Mouse (Mus musculus): ENCODE measurements around the gene Rnf217. TPM values are rescaled to one million over a fixed set of nuclear protein-coding genes. Genes with fewer than 3 reads are reported as not detected.
A peak's percentile ranks its signal among the peaks of the same experiment; 100 is the strongest.

The Rnf217 gene
- polyA plus RNA-seq, 1 experiment from 2014 or later = 1.7 TPM

DNA sequence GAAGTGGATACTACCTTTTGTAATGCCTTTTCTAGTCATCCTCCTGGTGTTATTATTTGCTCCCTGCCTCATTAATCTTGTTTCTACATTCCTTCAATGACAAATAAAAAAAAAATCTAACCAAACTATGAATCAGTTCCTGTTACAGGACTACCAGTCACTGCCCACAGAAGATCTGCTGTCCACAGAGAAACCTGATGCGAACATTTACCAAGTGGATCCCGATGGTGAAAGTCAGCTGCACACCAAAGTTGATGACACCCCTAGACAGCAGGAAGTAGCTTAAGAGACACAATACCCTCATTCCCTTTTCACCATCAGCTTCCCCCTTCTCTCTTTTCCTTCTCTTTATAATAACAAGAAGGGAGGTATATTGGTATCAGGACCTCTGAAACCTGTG, 145.9 kb downstream of the Rnf217 start:
- Histone ChIP-seq H3K4me2 (ENCODE audit: low read depth, severe bottlenecking) (no peak overlapping the region), H3K27me3 (ENCODE audit: control insufficient read depth, insufficient read depth, low read length) (no peaks in the 10 kb centered on the region), H3K36me3 (ENCODE audit: control insufficient read depth, insufficient read depth, low read length) (no peaks in the 10 kb centered on the region), H3K9me3 (ENCODE audit: control insufficient read depth, low read length) (no peaks in the 10 kb centered on the region), H3K9ac (ENCODE audit: low read length) (no peak overlapping the region), H3K4me3 (ENCODE audit: low read depth, low read length) (no peak overlapping the region), H3K4me1 (ENCODE audit: control insufficient read depth, insufficient read depth, low read length) (no peaks in the 10 kb centered on the region), H3K27ac (replicated peaks; ENCODE audit: low read depth, low read length) (no peak overlapping the region)
- 97% methylated on average over 2 of the region's 2 CpGs for WGBS
- DNase-seq (ENCODE audit: low spot score) (no peak), ATAC-seq (ENCODE audit: insufficient number of reproducible peaks, low FRiP score, low TSS enrichment, low read depth) (no peak)

DNA sequence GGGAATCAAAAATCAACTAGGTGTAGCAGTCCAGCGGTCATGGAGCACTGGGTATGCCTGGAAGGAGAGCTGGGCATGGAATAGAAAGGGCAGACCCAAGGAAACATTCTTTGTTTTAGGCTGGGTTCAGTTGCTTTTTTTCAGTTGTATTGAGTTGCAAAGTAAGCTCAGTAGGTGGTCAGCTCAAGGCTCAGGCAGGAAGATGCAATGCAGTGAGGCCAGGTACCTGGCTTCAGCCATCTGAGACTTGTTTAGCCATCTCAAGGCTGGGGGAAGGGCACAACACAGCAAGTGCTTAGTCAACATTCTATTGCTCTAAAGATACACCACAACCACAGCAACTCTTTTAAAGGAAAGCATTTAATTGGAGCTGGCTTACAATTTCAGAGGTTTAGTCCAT, 152.2 kb downstream of the Rnf217 start:
- DNase-seq (ENCODE audit: low spot score) (no peak), ATAC-seq (ENCODE audit: insufficient number of reproducible peaks, low FRiP score, low TSS enrichment, low read depth) (no peak)
- Histone ChIP-seq H3K9ac (ENCODE audit: low read length) (no peak overlapping the region), H3K4me1 (ENCODE audit: control insufficient read depth, insufficient read depth, low read length) (no peaks in the 10 kb centered on the region), H3K36me3 (ENCODE audit: control insufficient read depth, insufficient read depth, low read length) (no peaks in the 10 kb centered on the region), H3K9me3 (ENCODE audit: control insufficient read depth, low read length) (no peaks in the 10 kb centered on the region), H3K4me2 (ENCODE audit: low read depth, severe bottlenecking) (no peak overlapping the region), H3K27me3 (ENCODE audit: control insufficient read depth, insufficient read depth, low read length) (no peaks in the 10 kb centered on the region), H3K4me3 (ENCODE audit: low read depth, low read length) (no peak overlapping the region), H3K27ac (replicated peaks; ENCODE audit: low read depth, low read length) (no peak overlapping the region)
- WGBS = 47% methylated on average over 1 of the region's 1 CpGs

- 36% methylated on average over 1 of the region's 1 CpGs for WGBS
- no peak overlapping the region for H3K4me2 ChIP-seq (ENCODE audit: low read depth, severe bottlenecking)
- DNase-seq (ENCODE audit: low spot score) = no peak
- no peaks in the 10 kb centered on the region for H3K9me3 ChIP-seq (ENCODE audit: control insufficient read depth, low read length)
- H3K4me1 ChIP-seq (ENCODE audit: control insufficient read depth, insufficient read depth, low read length) = no peaks in the 10 kb centered on the region
- H3K27me3 ChIP-seq (ENCODE audit: control insufficient read depth, insufficient read depth, low read length) = no peaks in the 10 kb centered on the region
- no peak for ATAC-seq (ENCODE audit: insufficient number of reproducible peaks, low FRiP score, low TSS enrichment, low read depth)
- H3K4me3 ChIP-seq (ENCODE audit: low read depth, low read length) = no peak overlapping the region
- no peak overlapping the region for H3K9ac ChIP-seq (ENCODE audit: low read length)
- H3K27ac ChIP-seq (replicated peaks; ENCODE audit: low read depth, low read length) = no peak overlapping the region
- no peaks in the 10 kb centered on the region for H3K36me3 ChIP-seq (ENCODE audit: control insufficient read depth, insufficient read depth, low read length)
These were observed 161.9 kb downstream of the Rnf217 start for GRCm38 (mm10) chr10:31447083-31447482.

DNA sequence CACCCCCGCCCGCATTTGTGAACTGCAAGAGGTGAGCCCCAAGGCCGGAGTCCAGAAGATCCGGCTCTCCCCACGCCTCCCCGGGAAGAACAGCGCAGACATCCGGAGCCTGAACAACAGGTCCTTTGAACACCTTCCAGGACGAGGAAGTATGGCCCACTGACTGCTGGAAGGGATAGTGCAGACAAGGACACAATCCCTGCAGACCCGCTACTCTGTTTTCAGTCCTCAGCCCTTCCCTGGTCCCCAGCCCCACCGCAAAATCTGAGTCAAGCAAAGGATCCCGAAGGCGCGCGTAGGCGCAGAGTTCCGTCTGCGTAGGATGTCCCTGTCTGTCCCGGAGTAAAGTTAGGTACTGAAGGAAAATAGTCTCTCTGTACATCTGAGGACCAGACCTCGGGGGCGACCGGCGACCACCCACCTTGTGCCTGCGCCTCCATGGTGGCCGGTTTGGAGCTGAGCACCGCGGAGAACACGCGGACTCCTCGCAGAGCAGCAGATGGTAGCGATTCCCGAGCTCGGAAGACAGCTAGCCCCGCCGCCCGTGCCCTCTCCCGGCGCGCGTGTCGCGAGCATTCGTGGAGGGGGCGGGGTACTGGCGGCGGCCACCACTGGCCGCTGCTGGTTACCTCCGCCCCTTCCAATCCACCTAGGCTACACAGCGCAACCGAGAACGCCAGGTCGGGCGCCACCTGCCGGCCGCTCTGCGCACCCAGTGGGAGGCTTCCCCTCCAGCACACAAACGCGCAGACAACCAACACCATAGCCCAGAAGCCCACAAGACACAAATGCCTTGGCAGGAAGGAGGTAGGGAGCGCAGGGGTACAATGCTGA, 163.5 kb downstream of the Rnf217 start, which contains the start of gene Tpd52l1:
Gene Tpd52l1, minus strand, starts transcription at position 668 of the 834 bp plus-strand sequence.
- DNase-seq (ENCODE audit: low spot score) = peak; percentile 93
- H3K36me3 ChIP-seq (ENCODE audit: control insufficient read depth, insufficient read depth, low read length) = no peaks in the 10 kb centered on the region
- H3K9ac ChIP-seq (ENCODE audit: low read length) = peak within 1 kb of the TSS; percentile 51
- peak; percentile 98 for ATAC-seq (ENCODE audit: insufficient number of reproducible peaks, low FRiP score, low TSS enrichment, low read depth)
- H3K4me3 ChIP-seq (ENCODE audit: low read depth, low read length) = peak within 1 kb of the TSS; percentile 58
- no peaks in the 10 kb centered on the region for H3K27me3 ChIP-seq (ENCODE audit: control insufficient read depth, insufficient read depth, low read length)
- H3K27ac ChIP-seq (replicated peaks; ENCODE audit: low read depth, low read length) = no peak within 1 kb of the TSS
- no peaks in the 10 kb centered on the region for H3K9me3 ChIP-seq (ENCODE audit: control insufficient read depth, low read length)
- H3K4me2 ChIP-seq (ENCODE audit: low read depth, severe bottlenecking) = peak within 1 kb of the TSS; percentile 74
- no peaks in the 10 kb centered on the region for H3K4me1 ChIP-seq (ENCODE audit: control insufficient read depth, insufficient read depth, low read length)
- WGBS = 1% methylated on average over 59 of the region's 59 CpGs

- Histone ChIP-seq H3K9ac (ENCODE audit: low read length) (no peak overlapping the region), H3K4me3 (ENCODE audit: low read depth, low read length) (no peak overlapping the region), H3K4me2 (ENCODE audit: low read depth, severe bottlenecking) (no peak overlapping the region), H3K36me3 (ENCODE audit: control insufficient read depth, insufficient read depth, low read length) (no peaks in the 10 kb centered on the region), H3K9me3 (ENCODE audit: control insufficient read depth, low read length) (no peaks in the 10 kb centered on the region), H3K4me1 (ENCODE audit: control insufficient read depth, insufficient read depth, low read length) (no peaks in the 10 kb centered on the region), H3K27me3 (ENCODE audit: control insufficient read depth, insufficient read depth, low read length) (no peaks in the 10 kb centered on the region), H3K27ac (replicated peaks; ENCODE audit: low read depth, low read length) (no peak overlapping the region)
- no peak for ATAC-seq (ENCODE audit: insufficient number of reproducible peaks, low FRiP score, low TSS enrichment, low read depth)
- no peak for DNase-seq (ENCODE audit: low spot score)
- WGBS = 60% methylated on average over 7 of the region's 7 CpGs
These were observed 164.8 kb downstream of the Rnf217 start for GRCm38 (mm10) chr10:31444206-31444605.

Other genes starting within 250 kb of the Rnf217 start
- 39.2 and 42.7 TPM in 2 replicates for gene Tpd52l1, start 163.2 kb downstream of the Rnf217 start, polyA plus RNA-seq (2014; fragmentation: Nextera tagmentation; extraction: Ambion mirVana)